Mouse (Mus musculus): ENCODE data around the gene Adgrf1.

Gene Adgrf1

GRCm38 (mm10) chr17:43270161-43270560 is at the start of gene Adgrf1:
Gene Adgrf1, plus strand, starts transcription at chr17:43270329.
- in situ Hi-C loops (cut with MseI, MboI) = loop anchor here in 1 of 2 experiments (25.0 kb wide), 1 partner anchor 342 kb away; no protein-coding TSS in a partner anchor

- in situ Hi-C loops (cut with MseI, MboI) = loop anchor here (5.0 kb wide), 1 partner anchor 209 kb away; the partner anchor contains the start of gene Tnfrsf21 (in 2 of the 2)
These were observed 44.0 kb upstream of the Adgrf1 start for GRCm38 (mm10) chr17:43226101-43226500.

DNA sequence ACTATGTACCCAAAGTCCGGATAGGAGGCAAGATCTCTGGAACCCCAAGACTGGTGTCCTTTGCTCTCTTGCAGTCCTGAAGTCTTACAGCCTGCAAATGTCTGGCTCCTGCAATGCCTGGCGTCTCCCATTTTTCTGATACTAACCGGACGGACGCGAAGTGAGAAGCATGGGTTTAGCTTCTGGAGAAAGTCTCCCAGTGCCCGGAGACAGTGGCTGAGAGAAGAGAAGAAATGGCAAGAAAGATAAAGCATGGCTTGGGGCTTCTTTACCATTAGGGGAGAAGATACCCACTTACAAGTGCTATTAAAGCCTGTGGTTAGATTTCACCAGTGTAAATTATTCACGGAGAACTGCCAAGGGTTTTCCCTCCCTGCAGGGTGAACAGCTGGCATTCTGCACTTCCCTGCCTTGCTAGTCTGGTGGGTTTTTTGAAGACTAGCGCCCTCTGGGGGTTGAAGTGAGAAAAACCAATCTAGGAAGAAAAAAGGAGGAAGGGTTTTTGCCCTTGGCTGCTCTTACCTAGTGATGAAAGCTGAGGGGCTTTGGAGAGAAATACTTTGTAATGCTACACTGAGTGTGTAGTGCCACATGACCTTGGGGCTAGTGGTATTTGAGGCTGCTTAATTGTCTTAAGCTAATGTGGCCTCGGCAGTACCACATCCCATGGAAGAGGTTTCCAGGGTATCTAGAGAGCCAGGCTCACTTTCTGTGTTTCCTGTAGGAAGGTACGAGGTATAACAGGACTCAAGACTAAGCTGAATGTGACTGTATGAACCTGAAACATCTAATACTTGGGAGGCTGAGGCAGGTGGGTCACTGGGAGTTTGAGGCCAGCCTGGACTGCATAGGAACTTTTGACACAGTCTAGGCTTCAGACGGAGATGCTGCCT is 40.3 kb upstream of the Adgrf1 start:
- in situ Hi-C loops (cut with MseI, MboI) = loop anchor here (5.0 kb wide), 1 partner anchor 213 kb away; the partner anchor contains the start of gene Tnfrsf21 (in 2 of the 2)

GRCm38 (mm10) chr17:43230821-43231220 is 39.3 kb upstream of the Adgrf1 start:
- in situ Hi-C loops (cut with MseI, MboI) = no loop called here

DNA sequence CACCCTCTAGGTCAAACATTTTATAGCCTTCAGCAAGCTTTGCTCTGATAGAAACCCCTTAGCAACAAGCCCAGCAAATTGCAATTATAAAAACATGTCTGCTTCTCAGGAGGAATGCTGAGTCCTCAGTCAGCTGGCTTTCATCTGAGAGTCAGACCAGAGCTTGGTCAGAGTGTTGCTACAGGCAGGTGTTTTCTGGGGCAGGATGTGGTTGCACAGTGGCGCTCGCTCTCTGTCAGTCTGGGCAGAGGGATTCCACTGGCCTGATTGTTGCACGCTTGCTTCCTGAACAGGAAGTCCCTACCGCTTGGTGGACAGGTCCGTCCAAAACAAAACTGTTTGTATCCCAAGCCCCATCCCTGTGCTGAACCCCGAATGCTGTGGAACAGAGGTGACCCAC is 37.4 kb upstream of the Adgrf1 start:
- in situ Hi-C loops (cut with MseI, MboI) = no loop called here

DNA sequence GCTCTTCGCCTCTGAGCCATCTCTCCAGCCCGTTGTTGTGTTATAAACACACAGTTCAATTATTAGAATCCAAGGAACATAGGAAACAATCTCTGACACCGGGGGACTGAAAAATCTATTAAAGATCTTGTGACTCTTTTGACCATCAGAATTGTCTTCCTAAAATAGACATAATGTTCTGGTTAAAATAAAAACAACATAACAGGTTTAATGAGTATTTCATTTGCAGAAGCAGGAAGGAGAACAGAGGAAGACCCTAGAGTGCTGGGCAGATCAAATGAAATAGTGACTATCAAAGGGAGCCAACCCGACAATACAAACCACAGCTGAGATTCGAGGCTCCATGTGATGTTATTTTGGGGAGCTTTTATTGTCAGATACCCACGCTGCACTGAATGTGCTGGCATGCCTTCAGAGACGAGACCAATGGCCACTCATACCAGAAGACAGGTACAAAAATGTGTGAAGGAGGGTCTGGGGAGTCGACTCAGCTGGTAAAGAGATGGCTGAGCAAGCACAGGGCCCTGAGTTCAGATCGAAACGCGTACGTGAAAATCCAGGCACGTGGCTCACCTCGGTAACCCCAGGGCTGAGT is 33.4 kb upstream of the Adgrf1 start:
- in situ Hi-C loops (cut with MseI, MboI) = no loop called here

DNA sequence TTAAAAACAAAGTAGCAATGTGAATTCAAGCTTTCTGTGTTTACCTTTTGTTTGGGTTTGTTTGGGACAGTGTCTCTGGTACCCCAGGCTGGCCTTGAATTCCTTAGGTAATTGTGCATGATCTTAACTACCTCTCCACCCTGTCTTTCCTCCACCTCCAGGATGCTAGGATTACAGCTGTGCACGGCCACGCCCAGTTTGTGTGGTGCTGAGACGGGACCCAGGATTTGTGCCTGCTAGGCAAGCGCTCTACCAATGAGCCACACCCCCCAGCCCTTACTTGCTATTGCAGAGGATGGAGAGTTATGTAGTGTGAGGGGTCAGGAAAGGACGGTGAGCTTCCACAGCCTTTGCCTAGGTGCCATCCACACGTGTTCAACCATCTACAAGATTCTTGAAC is 31.1 kb upstream of the Adgrf1 start:
- in situ Hi-C loops (cut with MseI, MboI) = no loop called here

DNA sequence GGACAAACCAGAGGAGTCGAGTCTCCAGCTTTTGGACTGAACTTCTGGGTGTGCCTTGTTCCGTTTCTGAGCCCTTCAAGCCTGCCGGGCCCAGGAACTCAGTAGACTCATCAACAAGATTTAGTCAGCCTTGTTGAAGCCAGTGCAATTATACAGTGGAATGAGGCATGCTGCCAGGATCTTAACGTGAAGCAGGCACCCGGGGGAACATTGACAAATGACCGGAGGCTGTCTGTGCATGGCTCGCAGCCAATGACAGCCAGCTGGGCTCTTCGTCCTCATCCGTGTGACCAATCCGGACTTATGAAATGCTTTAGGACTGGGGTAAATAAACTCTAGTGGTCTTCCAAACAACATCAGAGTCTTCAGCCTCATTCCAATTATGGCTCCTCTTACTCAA is 29.0 kb upstream of the Adgrf1 start:
- in situ Hi-C loops (cut with MseI, MboI) = no loop called here

DNA sequence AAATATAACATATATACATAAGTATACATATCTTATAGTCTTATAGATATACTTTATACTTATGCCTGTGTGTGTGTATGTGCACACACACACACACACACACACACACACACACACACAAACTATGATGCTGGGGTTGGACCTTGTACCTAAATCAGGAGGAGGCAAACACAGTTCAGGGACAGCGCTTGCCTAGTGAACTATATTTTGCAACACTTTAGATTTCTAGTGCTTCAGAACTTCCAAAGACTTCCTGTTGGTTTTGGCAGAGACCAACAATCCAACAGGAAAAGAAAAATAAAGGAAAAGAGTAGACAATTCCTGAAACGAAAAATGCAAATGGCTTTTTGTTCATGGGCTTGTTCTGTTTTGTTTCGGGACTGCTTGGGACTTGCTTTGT is 27.5 kb upstream of the Adgrf1 start:
- in situ Hi-C loops (cut with MseI, MboI) = no loop called here

DNA sequence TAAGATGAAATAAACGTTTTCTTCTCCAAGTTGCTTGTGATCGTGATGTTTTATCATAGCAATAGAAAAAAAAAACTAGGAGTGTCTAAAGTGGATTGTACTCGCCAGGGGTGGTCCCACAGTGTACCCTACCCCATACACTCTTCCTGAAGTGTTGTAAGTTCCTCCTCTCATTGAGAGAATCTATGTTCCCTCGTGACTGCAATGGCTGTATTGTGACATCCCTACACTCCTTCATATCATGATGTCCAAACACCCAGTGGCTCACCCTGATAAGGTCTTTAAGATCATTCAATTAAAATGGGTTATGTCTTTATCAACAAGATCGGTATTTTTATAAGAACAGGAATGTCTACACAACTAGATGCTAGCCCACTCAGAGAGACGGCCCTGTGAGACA is 24.8 kb upstream of the Adgrf1 start:
- in situ Hi-C loops (cut with MseI, MboI) = no loop called here

DNA sequence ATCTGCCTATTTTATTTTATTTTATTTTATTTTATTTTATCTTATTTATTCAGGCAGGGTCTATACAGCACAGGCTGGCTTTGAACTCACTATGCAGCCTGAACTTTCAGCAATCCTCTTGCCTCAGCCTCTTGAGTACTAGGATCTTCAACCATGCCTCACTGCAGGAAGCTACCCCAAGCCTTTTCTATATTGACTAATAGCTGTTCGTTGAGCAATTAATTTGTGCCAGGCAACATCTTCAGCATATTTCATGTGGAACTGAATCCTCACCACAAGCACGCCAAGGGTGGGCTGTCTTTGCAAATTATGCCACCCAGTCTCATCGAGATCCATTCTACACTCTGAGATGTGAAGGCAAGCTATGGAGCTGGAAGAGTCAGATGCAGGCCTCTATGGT is 22.9 kb upstream of the Adgrf1 start:
- in situ Hi-C loops (cut with MseI, MboI) = no loop called here

- in situ Hi-C loops (cut with MseI, MboI) = loop anchor here in 1 of 2 experiments (25.0 kb wide), 1 partner anchor 363 kb away; no protein-coding TSS in a partner anchor
These were observed 20.5 kb upstream of the Adgrf1 start for GRCm38 (mm10) chr17:43249645-43250044.

- in situ Hi-C loops (cut with MseI, MboI) = loop anchor here in 1 of 2 experiments (25.0 kb wide), 1 partner anchor 361 kb away; no protein-coding TSS in a partner anchor
These were observed 18.6 kb upstream of the Adgrf1 start for GRCm38 (mm10) chr17:43251249-43252125.

- in situ Hi-C loops (cut with MseI, MboI) = loop anchor here in 1 of 2 experiments (25.0 kb wide), 1 partner anchor 359 kb away; no protein-coding TSS in a partner anchor
These were observed 17.3 kb upstream of the Adgrf1 start for GRCm38 (mm10) chr17:43252846-43253245.

DNA sequence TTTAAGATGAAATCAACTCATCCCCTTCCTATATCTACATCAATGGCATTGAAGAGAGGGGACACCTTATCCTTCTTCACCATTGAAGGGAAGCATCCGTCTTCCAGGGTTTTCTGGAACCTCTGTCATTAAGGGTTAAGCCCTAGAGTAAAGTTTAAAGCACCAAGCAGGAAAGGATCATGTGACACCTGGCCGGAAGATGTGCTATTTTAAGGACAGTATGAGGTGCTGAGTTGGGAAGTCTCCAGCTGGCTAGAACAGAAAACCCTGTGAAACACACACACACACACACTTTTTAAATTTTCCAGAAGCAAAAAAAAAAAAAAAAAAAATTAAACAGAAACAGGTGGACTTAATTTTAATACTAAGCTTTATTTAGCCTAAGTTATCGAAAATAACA is 15.9 kb upstream of the Adgrf1 start:
- in situ Hi-C loops (cut with MseI, MboI) = loop anchor here in 1 of 2 experiments (25.0 kb wide), 1 partner anchor 358 kb away; no protein-coding TSS in a partner anchor

- in situ Hi-C loops (cut with MseI, MboI) = loop anchor here in 1 of 2 experiments (25.0 kb wide), 1 partner anchor 356 kb away; no protein-coding TSS in a partner anchor
These were observed 13.5 kb upstream of the Adgrf1 start for GRCm38 (mm10) chr17:43256536-43257135.

DNA sequence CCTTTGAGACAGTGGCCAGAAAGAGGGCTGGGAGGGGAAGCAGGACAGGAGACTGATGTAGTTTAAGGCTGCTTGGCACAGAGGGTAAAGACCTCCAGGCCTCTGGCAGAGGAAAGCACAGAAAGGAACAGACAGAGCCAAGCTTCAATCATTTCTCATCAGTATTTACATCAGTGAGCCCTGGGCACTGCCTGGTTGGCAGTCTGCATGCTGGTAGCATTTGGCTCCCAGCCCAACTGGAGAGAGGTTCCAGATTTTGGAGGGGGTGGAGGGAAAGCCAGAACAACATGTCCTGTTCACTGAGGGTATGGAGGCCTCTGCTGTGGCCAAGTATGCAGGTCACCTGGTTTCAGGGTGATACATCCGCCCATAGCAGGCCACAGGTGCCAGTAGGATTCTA is 12.4 kb upstream of the Adgrf1 start:
- in situ Hi-C loops (cut with MseI, MboI) = loop anchor here in 1 of 2 experiments (25.0 kb wide), 1 partner anchor 355 kb away; no protein-coding TSS in a partner anchor

DNA sequence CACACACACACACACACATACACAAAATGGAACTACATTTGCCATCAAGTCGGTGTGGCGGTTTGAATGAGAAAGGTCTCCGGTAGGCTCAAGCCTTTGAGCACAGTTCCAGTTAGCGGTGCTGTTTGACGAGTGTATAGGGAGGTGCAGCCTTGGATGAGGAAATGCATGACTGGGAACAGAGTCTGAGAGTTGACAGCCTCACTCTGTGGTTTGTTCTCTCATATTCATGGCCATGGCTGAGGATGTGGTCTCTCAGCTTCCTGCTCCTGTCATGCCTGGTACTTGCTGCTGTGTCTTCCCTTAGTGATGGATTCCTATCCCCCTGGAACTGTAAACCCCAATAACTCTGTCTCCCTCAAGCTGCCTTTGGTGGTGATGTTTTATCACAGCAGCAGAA is 8.2 kb upstream of the Adgrf1 start:
- in situ Hi-C loops (cut with MseI, MboI) = loop anchor here in 1 of 2 experiments (25.0 kb wide), 1 partner anchor 350 kb away; no protein-coding TSS in a partner anchor

- in situ Hi-C loops (cut with MseI, MboI) = loop anchor here (5.0 to 25.0 kb wide), 3 partner anchors 193 to 348 kb away; no protein-coding TSS in a partner anchor
These were observed 5.4 kb upstream of the Adgrf1 start for GRCm38 (mm10) chr17:43264739-43265138.

- in situ Hi-C loops (cut with MseI, MboI) = loop anchor here (5.0 to 25.0 kb wide), 3 partner anchors 192 to 347 kb away; no protein-coding TSS in a partner anchor
These were observed 4.8 kb upstream of the Adgrf1 start for GRCm38 (mm10) chr17:43265178-43265837.

All from mouse trophoblast stem cell (cell line).